ENCODE assay signal across 24 mouse cellular contexts in genomic region chr10:38567270-38567669, GRCm38 (mm10).
DNase-seq lines count a peak whose midpoint lies in the region; ATAC-seq and TF ChIP-seq lines count a peak whose summit lies in the region.
"Had no signal": no experiment of that assay in that cellular context is flagged by ENCODE, and none has a peak within 500 bp of the region (broad histone marks: within the 10 kb centered on the region; RNA-seq: fewer than 3 reads in every experiment).

No protein-coding gene starts in this region.

- no peak overlapping the region for H3K4me2 ChIP-seq in embryonic facial prominence, embryonic 11.5 days (ENCODE audit: low read depth, low read length)
- H3K4me2 ChIP-seq in embryonic facial prominence, embryonic 14.5 days (ENCODE audit: low read depth, low read length), result no peak overlapping the region
- H3K4me2 ChIP-seq in hindbrain, postnatal 0 days (ENCODE audit: low read depth, low read length), result no peak overlapping the region
- H3K4me2 ChIP-seq: forebrain, embryonic 12.5 days; forebrain, embryonic 15.5 days; heart, embryonic 13.5 days; hindbrain, embryonic 14.5 days had no signal

- TF ChIP-seq CTCF in hindbrain, postnatal 0 days (IDR thresholded peaks at IDR 0.05; ENCODE audit: low read depth), result no peak

- H3K9ac ChIP-seq in embryonic facial prominence, embryonic 11.5 days (replicated peaks; ENCODE audit: low read length), result no peak overlapping the region
- no peak overlapping the region for H3K9ac ChIP-seq in embryonic facial prominence, embryonic 14.5 days (ENCODE audit: low read depth, low read length)
- H3K9ac ChIP-seq in hindbrain, postnatal 0 days (replicated peaks; ENCODE audit: low read length), result no peak overlapping the region
- H3K9ac ChIP-seq: forebrain, embryonic 12.5 days; forebrain, embryonic 15.5 days; heart, embryonic 13.5 days; hindbrain, embryonic 14.5 days had no signal

- H3K27me3 ChIP-seq in embryonic facial prominence, embryonic 11.5 days (ENCODE audit: control insufficient read depth, insufficient read depth, low read length), result no peaks in the 10 kb centered on the region
- no peaks in the 10 kb centered on the region for H3K27me3 ChIP-seq in embryonic facial prominence, embryonic 10.5 days (replicated peaks; ENCODE audit: low read depth, poor library complexity, severe bottlenecking)
- H3K27me3 ChIP-seq in embryonic facial prominence, embryonic 14.5 days (replicated peaks; ENCODE audit: control insufficient read depth, insufficient read depth, low read length), result no peaks in the 10 kb centered on the region
- no peaks in the 10 kb centered on the region for H3K27me3 ChIP-seq in limb, embryonic 10.5 days (ENCODE audit: low read depth, poor library complexity, severe bottlenecking)
- no peaks in the 10 kb centered on the region for H3K27me3 ChIP-seq in hindbrain, postnatal 0 days (ENCODE audit: insufficient read depth, low read length)
- H3K27me3 ChIP-seq: forebrain, embryonic 12.5 days; forebrain, embryonic 15.5 days; heart, embryonic 13.5 days had no signal

- no peaks in the 10 kb centered on the region for H3K9me3 ChIP-seq in embryonic facial prominence, embryonic 11.5 days (replicated peaks; ENCODE audit: control insufficient read depth, low read length)
- no peaks in the 10 kb centered on the region for H3K9me3 ChIP-seq in embryonic facial prominence, embryonic 10.5 days
- no peaks in the 10 kb centered on the region for H3K9me3 ChIP-seq in embryonic facial prominence, embryonic 14.5 days (ENCODE audit: control insufficient read depth, low read length)
- no peaks in the 10 kb centered on the region for H3K9me3 ChIP-seq in limb, embryonic 10.5 days (replicated peaks)
- H3K9me3 ChIP-seq in hindbrain, postnatal 0 days (ENCODE audit: low read length), result no peaks in the 10 kb centered on the region
- H3K9me3 ChIP-seq: forebrain, embryonic 12.5 days; forebrain, embryonic 15.5 days; heart, embryonic 10.5 days; heart, embryonic 13.5 days had no signal

- DNase-seq in embryonic facial prominence, embryonic 11.5 days (ENCODE audit: low spot score), result peak; percentile 43
- no peak for DNase-seq in embryonic facial prominence, embryonic 10.5 days (ENCODE audit: low spot score)
- DNase-seq in embryonic facial prominence, embryonic 14.5 days (ENCODE audit: low spot score), result peak; percentile 80
- no peak for DNase-seq in limb, embryonic 10.5 days (ENCODE audit: low spot score)
- no peak for DNase-seq in hindbrain, postnatal 0 days (ENCODE audit: low spot score)
- DNase-seq in ovary, postnatal 10 days (ENCODE audit: low spot score), result no peak
- no peak for DNase-seq in spleen, postnatal 10 days (ENCODE audit: low spot score in 2 of 2)
- DNase-seq: adrenal gland, postnatal 10 days; adrenal gland, postnatal 36 days; cerebellum, adult 18-20 months; cerebellum, adult 9-10 months; cerebellum, postnatal 14 days; gastrocnemius, postnatal 10 days; gastrocnemius, postnatal 36 days; heart, adult 2 months; heart, postnatal 14 days; heart, postnatal 4 days had no signal

- H3K4me1 ChIP-seq in embryonic facial prominence, embryonic 11.5 days (ENCODE audit: control insufficient read depth, insufficient read depth, low read length), result no peaks in the 10 kb centered on the region
- no peaks in the 10 kb centered on the region for H3K4me1 ChIP-seq in embryonic facial prominence, embryonic 10.5 days
- no peaks in the 10 kb centered on the region for H3K4me1 ChIP-seq in embryonic facial prominence, embryonic 14.5 days (ENCODE audit: control insufficient read depth, insufficient read depth, low read length)
- peaks cover 7% of the 10 kb centered on the region; the same call in 1 of the 2 replicates for H3K4me1 ChIP-seq in limb, embryonic 10.5 days
- no peaks in the 10 kb centered on the region for H3K4me1 ChIP-seq in hindbrain, postnatal 0 days (ENCODE audit: insufficient read depth, low read length)
- H3K4me1 ChIP-seq: forebrain, embryonic 12.5 days; forebrain, embryonic 15.5 days; heart, embryonic 10.5 days; heart, embryonic 13.5 days had no signal

- no peak for ATAC-seq in embryonic facial prominence, embryonic 11.5 days (replicated peaks; ENCODE audit: insufficient number of reproducible peaks, low FRiP score, low TSS enrichment, low read depth)
- ATAC-seq in embryonic facial prominence, embryonic 14.5 days (ENCODE audit: low read depth), result no peak
- ATAC-seq in hindbrain, postnatal 0 days, result no peak
- ATAC-seq: forebrain, embryonic 15.5 days; Patski had no signal

- H3K4me3 ChIP-seq in embryonic facial prominence, embryonic 11.5 days (ENCODE audit: low read depth, low read length), result no peak overlapping the region
- H3K4me3 ChIP-seq in embryonic facial prominence, embryonic 10.5 days, result no peak overlapping the region
- H3K4me3 ChIP-seq in embryonic facial prominence, embryonic 14.5 days (ENCODE audit: low read depth, low read length), result no peak overlapping the region
- no peak overlapping the region for H3K4me3 ChIP-seq in limb, embryonic 10.5 days
- H3K4me3 ChIP-seq in hindbrain, postnatal 0 days (ENCODE audit: low read length), result no peak overlapping the region
- H3K4me3 ChIP-seq: erythroblast, embryonic 14.5 days; forebrain, embryonic 12.5 days; forebrain, embryonic 15.5 days; heart, adult 2 months; heart, embryonic 10.5 days; heart, embryonic 13.5 days had no signal

- no peak overlapping the region for H3K27ac ChIP-seq in embryonic facial prominence, embryonic 11.5 days (replicated peaks; ENCODE audit: low read depth, low read length)
- H3K27ac ChIP-seq in embryonic facial prominence, embryonic 10.5 days (replicated peaks), result no peak overlapping the region
- H3K27ac ChIP-seq in embryonic facial prominence, embryonic 14.5 days (replicated peaks; ENCODE audit: low read depth, low read length), result peak overlapping the region; percentile 49; the same call in 1 of the 2 replicates
- peak overlapping the region; percentile 61; the same call in 1 of the 2 replicates for H3K27ac ChIP-seq in limb, embryonic 10.5 days
- no peak overlapping the region for H3K27ac ChIP-seq in hindbrain, postnatal 0 days
- H3K27ac ChIP-seq: forebrain, embryonic 12.5 days; forebrain, embryonic 15.5 days; heart, adult 2 months; heart, embryonic 10.5 days; heart, embryonic 13.5 days; hindbrain, embryonic 14.5 days had no signal

- 82% methylated on average over 1 of the region's 1 CpGs for WGBS in embryonic facial prominence, embryonic 11.5 days
- 79% methylated on average over 1 of the region's 1 CpGs for WGBS in embryonic facial prominence, embryonic 10.5 days
- WGBS in embryonic facial prominence, embryonic 14.5 days, result 58% methylated on average over 1 of the region's 1 CpGs
- WGBS in limb, embryonic 10.5 days, result 76% methylated on average over 1 of the region's 1 CpGs
- WGBS in hindbrain, postnatal 0 days, result 98% methylated on average over 1 of the region's 1 CpGs

- no peaks in the 10 kb centered on the region for H3K36me3 ChIP-seq in embryonic facial prominence, embryonic 11.5 days (replicated peaks; ENCODE audit: control insufficient read depth, insufficient read depth, low read depth, low read length)
- H3K36me3 ChIP-seq in embryonic facial prominence, embryonic 10.5 days (replicated peaks), result no peaks in the 10 kb centered on the region
- H3K36me3 ChIP-seq in embryonic facial prominence, embryonic 14.5 days (ENCODE audit: control insufficient read depth, insufficient read depth, low read length), result no peaks in the 10 kb centered on the region
- H3K36me3 ChIP-seq in limb, embryonic 10.5 days, result no peaks in the 10 kb centered on the region
- no peaks in the 10 kb centered on the region for H3K36me3 ChIP-seq in hindbrain, postnatal 0 days (ENCODE audit: insufficient read depth, low read length)
- H3K36me3 ChIP-seq: forebrain, embryonic 12.5 days; forebrain, embryonic 15.5 days; heart, embryonic 10.5 days; heart, embryonic 13.5 days had no signal

Comparison
In these comparisons a context has a peak if more than half of its experiments do, and no peak if none do; other contexts are left out.
1. DNase-seq: peak in embryonic facial prominence, embryonic 11.5 days (single experiment) and embryonic facial prominence, embryonic 14.5 days (single experiment); none in embryonic facial prominence, embryonic 10.5 days (single experiment), limb, embryonic 10.5 days (single experiment), hindbrain, postnatal 0 days (single experiment), ovary, postnatal 10 days (single experiment) and spleen, postnatal 10 days (0 of 2).
2. H3K27ac ChIP-seq: peak in embryonic facial prominence, embryonic 14.5 days (single experiment) and limb, embryonic 10.5 days (single experiment); none in embryonic facial prominence, embryonic 11.5 days (single experiment), embryonic facial prominence, embryonic 10.5 days (single experiment) and hindbrain, postnatal 0 days (single experiment).